ENCODE assay signal across 8 mouse cellular contexts in genomic region chr17:32099574-32099942, GRCm38 (mm10).
DNase-seq lines count a peak whose midpoint lies in the region; ATAC-seq and TF ChIP-seq lines count a peak whose summit lies in the region.

No protein-coding gene starts in this region.

- H3K9me3 ChIP-seq in kidney, embryonic 16.5 days (ENCODE audit: low read length): no peaks in the 10 kb centered on the region
- no peaks in the 10 kb centered on the region for H3K9me3 ChIP-seq in embryonic facial prominence, embryonic 14.5 days (ENCODE audit: control insufficient read depth, low read length)
- no peaks in the 10 kb centered on the region for H3K9me3 ChIP-seq in hindbrain, postnatal 0 days (ENCODE audit: low read length)
- H3K9me3 ChIP-seq in midbrain, embryonic 15.5 days: no peaks in the 10 kb centered on the region

- H3K4me2 ChIP-seq in kidney, embryonic 16.5 days (replicated peaks; ENCODE audit: low read depth, low read length): peak overlapping the region; percentile 84
- H3K4me2 ChIP-seq in embryonic facial prominence, embryonic 14.5 days (ENCODE audit: low read depth, low read length): peak overlapping the region; percentile 93
- H3K4me2 ChIP-seq in hindbrain, postnatal 0 days (ENCODE audit: low read depth, low read length): peak overlapping the region; percentile 81
- H3K4me2 ChIP-seq in midbrain, embryonic 15.5 days: peak overlapping the region; percentile 84

- peak overlapping the region; percentile 47 for H3K4me3 ChIP-seq in kidney, embryonic 16.5 days (ENCODE audit: low read length)
- H3K4me3 ChIP-seq in embryonic facial prominence, embryonic 14.5 days (ENCODE audit: low read depth, low read length): peak overlapping the region; percentile 48
- peak overlapping the region; percentile 43 for H3K4me3 ChIP-seq in hindbrain, postnatal 0 days (ENCODE audit: low read length)
- peak overlapping the region; percentile 47 for H3K4me3 ChIP-seq in midbrain, embryonic 15.5 days
- no peak overlapping the region for H3K4me3 ChIP-seq in cerebellum, adult 2 months (replicated peaks; ENCODE audit: insufficient read depth, low read depth, low read length)

- no peak for DNase-seq in kidney, postnatal 4 days
- DNase-seq in embryonic facial prominence, embryonic 14.5 days (ENCODE audit: low spot score): no peak
- DNase-seq in hindbrain, postnatal 0 days (ENCODE audit: low spot score): no peak
- no peak for DNase-seq in cerebellum, adult 2 months
- no peak for DNase-seq in thymus, postnatal 4 days
- DNase-seq in c-Kit-positive CD71-positive TER-119-positive erythroid progenitor cells, embryonic 14.5 days (ENCODE audit: low spot score): no peak

- peaks cover 8% of the 10 kb centered on the region; the same call in 1 of the 2 replicates for H3K4me1 ChIP-seq in kidney, embryonic 16.5 days (ENCODE audit: insufficient read depth, low read length)
- 0 out of 2 replicates have a peak, but pooled peaks cover 8% of the 10 kb centered on the region for H3K4me1 ChIP-seq in embryonic facial prominence, embryonic 14.5 days (ENCODE audit: control insufficient read depth, insufficient read depth, low read length)
- H3K4me1 ChIP-seq in hindbrain, postnatal 0 days (ENCODE audit: insufficient read depth, low read length): peaks cover 9% of the 10 kb centered on the region
- H3K4me1 ChIP-seq in midbrain, embryonic 15.5 days: peaks cover 9% of the 10 kb centered on the region; the same call in 1 of the 2 replicates
- H3K4me1 ChIP-seq in cerebellum, adult 2 months (ENCODE audit: control insufficient read depth, insufficient read depth, low read length): peaks cover 6% of the 10 kb centered on the region; the same call in 1 of the 2 replicates

- TF ChIP-seq POLR2A in cerebellum, adult 2 months (IDR thresholded peaks at IDR 0.05; ENCODE audit: borderline replicate concordance, insufficient read depth, low read length): no peak

- H3K27me3 ChIP-seq in kidney, embryonic 16.5 days (ENCODE audit: insufficient read depth, low read length): no peaks in the 10 kb centered on the region
- H3K27me3 ChIP-seq in embryonic facial prominence, embryonic 14.5 days (replicated peaks; ENCODE audit: control insufficient read depth, insufficient read depth, low read length): peaks cover 21% of the 10 kb centered on the region
- no peaks in the 10 kb centered on the region for H3K27me3 ChIP-seq in hindbrain, postnatal 0 days (ENCODE audit: insufficient read depth, low read length)
- H3K27me3 ChIP-seq in midbrain, embryonic 15.5 days (replicated peaks): peaks cover 5% of the 10 kb centered on the region
- no peaks in the 10 kb centered on the region; the same call in 1 of the 2 replicates for H3K27me3 ChIP-seq in cerebellum, adult 2 months (ENCODE audit: control insufficient read depth, insufficient read depth, low read length)

- H3K27ac ChIP-seq in kidney, embryonic 16.5 days (ENCODE audit: low read length): no peak overlapping the region
- no peak overlapping the region for H3K27ac ChIP-seq in embryonic facial prominence, embryonic 14.5 days (replicated peaks; ENCODE audit: low read depth, low read length)
- H3K27ac ChIP-seq in hindbrain, postnatal 0 days: no peak overlapping the region
- no peak overlapping the region for H3K27ac ChIP-seq in midbrain, embryonic 15.5 days
- H3K27ac ChIP-seq in cerebellum, adult 2 months (ENCODE audit: insufficient read depth, low read length): no peak overlapping the region

- H3K36me3 ChIP-seq in kidney, embryonic 16.5 days (ENCODE audit: insufficient read depth, low read length): no peaks in the 10 kb centered on the region
- no peaks in the 10 kb centered on the region for H3K36me3 ChIP-seq in embryonic facial prominence, embryonic 14.5 days (ENCODE audit: control insufficient read depth, insufficient read depth, low read length)
- H3K36me3 ChIP-seq in hindbrain, postnatal 0 days (ENCODE audit: insufficient read depth, low read length): no peaks in the 10 kb centered on the region
- H3K36me3 ChIP-seq in midbrain, embryonic 15.5 days (replicated peaks): no peaks in the 10 kb centered on the region

- ATAC-seq in kidney, embryonic 16.5 days (ENCODE audit: low FRiP score, low TSS enrichment): peak; percentile 76
- no peak for ATAC-seq in embryonic facial prominence, embryonic 14.5 days (ENCODE audit: low read depth)
- ATAC-seq in hindbrain, postnatal 0 days: peak; percentile 41; the same call in 1 of the 2 replicates
- ATAC-seq in midbrain, embryonic 15.5 days (replicated peaks): peak; percentile 56

- WGBS in kidney, embryonic 16.5 days: 32% methylated on average over 8 of the region's 8 CpGs
- WGBS in embryonic facial prominence, embryonic 14.5 days: 22% methylated on average over 8 of the region's 8 CpGs
- WGBS in hindbrain, postnatal 0 days: 27% methylated on average over 8 of the region's 8 CpGs
- WGBS in midbrain, embryonic 15.5 days: 34% methylated on average over 8 of the region's 8 CpGs
- 45% methylated on average over 8 of the region's 8 CpGs for WGBS in cerebellum, adult 2 months

- no peak for TF ChIP-seq CTCF in hindbrain, postnatal 0 days (IDR thresholded peaks at IDR 0.05; ENCODE audit: low read depth)
- TF ChIP-seq CTCF in cerebellum, adult 2 months (IDR thresholded peaks at IDR 0.05; ENCODE audit: borderline replicate concordance, insufficient read depth, low read depth, low read length): no peak

- peak overlapping the region; percentile 63 for H3K9ac ChIP-seq in kidney, embryonic 16.5 days (replicated peaks; ENCODE audit: low read length)
- H3K9ac ChIP-seq in embryonic facial prominence, embryonic 14.5 days (ENCODE audit: low read depth, low read length): peak overlapping the region; percentile 52; the same call in 1 of the 2 replicates
- peak overlapping the region; percentile 58 for H3K9ac ChIP-seq in hindbrain, postnatal 0 days (replicated peaks; ENCODE audit: low read length)
- peak overlapping the region; percentile 36; the same call in 1 of the 2 replicates for H3K9ac ChIP-seq in midbrain, embryonic 15.5 days
